Mouse (Mus musculus) midbrain, postnatal 0 days (tissue): Measurements from ENCODE around the gene Alg12. TPM values are rescaled to one million over a fixed set of nuclear protein-coding genes. Genes with fewer than 3 reads are reported as not detected.
"Not testable (repeated sequence)": the region's sequence is repeated elsewhere in the genome, so short reads cannot be mapped to it uniquely, and the experiment has no call there.

Experiments used
- ATAC-seq: fragments of 200-750 bp; cut with Nextera tagmentation; 2 replicates; pipeline ENCODE4 v1.8.0; 2017; ENCODE audit warnings: moderate number of reproducible peaks, mild to moderate bottlenecking, moderate TSS enrichment, moderate library complexity; ENCODE audit not compliant: low FRiP score
- DNase-seq: peaks from one replicate; pipeline ENCODE4 v3.0.0-alpha.2; 2015; ENCODE audit warnings: low spot score
- H3K27ac ChIP-seq: fragments of 300-500 bp; sonication (generic); 2 replicates; pipeline ENCODE4 v1.5.1; 2014; ENCODE audit warnings: low read depth, mild to moderate bottlenecking, low read length, mixed read lengths
- H3K27me3 ChIP-seq: fragments of 300-500 bp; sonication (generic); 2 replicates; pipeline ENCODE4 v1.6.1; 2014; ENCODE audit warnings: low read length, control low read depth, mixed read lengths; ENCODE audit not compliant: insufficient read depth
- H3K36me3 ChIP-seq: fragments of 300-500 bp; sonication (generic); 2 replicates; pipeline ENCODE4 v1.6.1; 2014; ENCODE audit warnings: low read length, control low read depth, mixed read lengths; ENCODE audit not compliant: insufficient read depth
- H3K4me1 ChIP-seq: fragments of 300-500 bp; sonication (generic); 2 replicates; pipeline ENCODE4 v1.6.1; 2014; ENCODE audit warnings: mild to moderate bottlenecking, control low read depth, antibody characterized with exemption, low read length, mixed read lengths; ENCODE audit not compliant: insufficient read depth
- H3K4me2 ChIP-seq: fragments of 300-500 bp; sonication (generic); 2 replicates; pipeline ENCODE4 v1.6.1; 2014; ENCODE audit warnings: low read depth, mild to moderate bottlenecking, low read length, mixed read lengths; ENCODE audit not compliant: poor library complexity, severe bottlenecking
- H3K4me3 ChIP-seq: fragments of 300-500 bp; sonication (generic); 2 replicates; pipeline ENCODE4 v1.5.1; 2014; ENCODE audit warnings: low read depth, mild to moderate bottlenecking, low read length, moderate library complexity
- H3K9ac ChIP-seq: fragments of 300-500 bp; sonication (generic); replicated peaks from 2 replicates; pipeline ENCODE4 v1.6.1; 2014; ENCODE audit warnings: mild to moderate bottlenecking, low read length, moderate library complexity, mixed read lengths; ENCODE audit not compliant: poor library complexity, severe bottlenecking
- H3K9me3 ChIP-seq: fragments of 300-500 bp; sonication (generic); 2 replicates; pipeline ENCODE4 v1.6.1; 2016; ENCODE audit warnings: low read length, control low read depth
- CTCF ChIP-seq: IDR thresholded peaks from 2 replicates; pipeline ENCODE4 v1.5.1; 2016; ENCODE audit warnings: antibody characterized with exemption, mild to moderate bottlenecking
- WGBS: fragments of 180-500 bp; shearing (Covaris S2); extraction: QIAGEN DNeasy Blood & Tissue Kit; methylation state at CpG from one replicate; pipeline ENCODE4 v1.1.7; 2014; 5-methylcytosine and 5-hydroxymethylcytosine counted together
- polyA plus RNA-seq: library from polyadenylated mRNA; unstranded; fragments of >200 nt; fragmentation: Nextera tagmentation; extraction: Ambion mirVana; gene quantifications from 2 replicates; pipeline ENCODE4 v1.2.1, GENCODE M21; 2015
- total RNA-seq: library from RNA; depleted of rRNA; stranded (reverse); fragments of >200 nt; gene quantifications from 2 replicates; pipeline ENCODE4 v1.2.3, GENCODE M21; 2014

Gene Alg12
- total and polyA plus RNA-seq, 2 experiments from 2014 or later = 5.5 to 9.3 TPM

DNA sequence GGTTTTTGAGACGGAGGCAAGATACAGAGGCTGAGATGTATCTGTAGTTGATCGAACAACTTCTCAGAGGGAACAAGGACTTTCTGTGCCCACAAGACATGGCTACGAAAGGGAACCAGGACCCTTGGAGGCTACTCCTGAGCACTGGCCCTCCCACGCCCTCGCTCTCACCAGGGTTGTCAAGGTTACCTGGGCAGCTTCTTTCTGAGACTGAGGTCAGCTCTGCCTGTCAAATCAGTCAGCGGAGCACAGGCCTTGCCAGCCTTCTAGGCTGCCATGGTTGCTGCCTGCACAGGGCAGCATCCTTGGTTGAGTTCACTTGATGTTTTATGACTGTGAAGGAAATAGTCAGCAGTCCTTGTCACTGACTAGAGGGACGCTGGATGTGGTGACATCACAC lies 3.4 kb upstream of the Alg12 start:
- DNase-seq (no peak), ATAC-seq (no peak)
- Histone ChIP-seq H3K36me3 (peaks cover 53% of the 10 kb centered on the region), H3K4me3 (no peak overlapping the region), H3K4me1 (peaks cover 9% of the 10 kb centered on the region; the same call in 1 of the 2 replicates), H3K27ac (no peak overlapping the region), H3K27me3 (no peaks in the 10 kb centered on the region), H3K4me2 (no peak overlapping the region), H3K9ac (no peak overlapping the region), H3K9me3 (no peaks in the 10 kb centered on the region)
- TF ChIP-seq CTCF = no peak
- WGBS = 94% methylated on average over 7 of the region's 7 CpGs

DNA sequence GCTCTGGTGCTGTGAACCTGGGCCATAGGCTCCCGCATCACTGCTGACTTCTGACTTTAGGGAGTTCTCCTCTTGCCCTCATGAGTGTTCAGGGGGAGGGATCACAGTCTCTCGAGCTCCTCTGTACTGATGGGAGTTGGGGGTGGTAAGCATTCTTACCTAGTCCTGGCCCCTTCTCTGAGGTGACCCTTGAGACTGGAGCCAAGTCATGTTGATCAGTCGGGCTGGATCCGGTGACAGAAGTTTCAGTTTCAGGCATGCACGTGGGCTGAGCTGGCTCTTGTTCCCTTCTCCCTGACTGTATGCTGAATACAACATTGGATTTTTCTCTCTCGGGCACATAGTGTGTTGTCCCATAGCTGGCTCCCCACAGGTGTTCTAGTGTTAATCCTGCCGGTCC lies 2.3 kb upstream of the Alg12 start:
- Histone ChIP-seq H3K36me3 (peaks cover 46% of the 10 kb centered on the region), H3K9me3 (no peaks in the 10 kb centered on the region), H3K27ac (no peak overlapping the region), H3K4me1 (peaks cover 9% of the 10 kb centered on the region; the same call in 1 of the 2 replicates), H3K9ac (no peak overlapping the region), H3K4me3 (no peak overlapping the region), H3K27me3 (no peaks in the 10 kb centered on the region), H3K4me2 (no peak overlapping the region)
- DNase-seq = no peak
- no peak for ATAC-seq
- no peak for TF ChIP-seq CTCF
- 88% methylated on average over 7 of the region's 7 CpGs for WGBS

DNA sequence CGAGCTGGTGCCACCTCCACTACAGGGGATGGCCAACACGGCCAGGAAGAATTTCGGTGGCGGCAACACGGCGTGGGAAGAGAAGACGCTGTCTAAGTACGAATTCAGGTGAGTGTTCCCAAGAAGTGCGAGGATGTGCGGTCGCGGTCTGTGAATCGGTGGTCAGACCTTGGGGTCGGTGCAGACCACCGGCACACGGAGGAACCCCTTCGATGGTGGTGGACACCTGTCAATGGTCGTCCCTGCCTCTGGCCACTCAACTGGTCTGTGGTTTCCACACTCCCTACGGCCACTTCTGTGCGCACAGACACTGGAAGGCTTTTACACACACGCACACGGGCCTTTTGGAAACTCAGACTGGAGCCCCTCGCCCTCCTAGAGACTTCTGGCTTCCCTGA lies 787 bp upstream of the Alg12 start:
- peak overlapping the region; percentile 70 for H3K27ac ChIP-seq
- WGBS = under 1% methylated on average over 23 of the region's 23 CpGs
- peak overlapping the region; percentile 76 for H3K4me2 ChIP-seq
- no peaks in the 10 kb centered on the region for H3K9me3 ChIP-seq
- H3K27me3 ChIP-seq = no peaks in the 10 kb centered on the region
- ATAC-seq (no peak), DNase-seq (no peak)
- H3K36me3 ChIP-seq = peaks cover 41% of the 10 kb centered on the region
- peaks cover 9% of the 10 kb centered on the region; the same call in 1 of the 2 replicates for H3K4me1 ChIP-seq
- H3K9ac ChIP-seq = peak overlapping the region; percentile 77
- H3K4me3 ChIP-seq = peak overlapping the region; percentile 86
- no peak for TF ChIP-seq CTCF

DNA sequence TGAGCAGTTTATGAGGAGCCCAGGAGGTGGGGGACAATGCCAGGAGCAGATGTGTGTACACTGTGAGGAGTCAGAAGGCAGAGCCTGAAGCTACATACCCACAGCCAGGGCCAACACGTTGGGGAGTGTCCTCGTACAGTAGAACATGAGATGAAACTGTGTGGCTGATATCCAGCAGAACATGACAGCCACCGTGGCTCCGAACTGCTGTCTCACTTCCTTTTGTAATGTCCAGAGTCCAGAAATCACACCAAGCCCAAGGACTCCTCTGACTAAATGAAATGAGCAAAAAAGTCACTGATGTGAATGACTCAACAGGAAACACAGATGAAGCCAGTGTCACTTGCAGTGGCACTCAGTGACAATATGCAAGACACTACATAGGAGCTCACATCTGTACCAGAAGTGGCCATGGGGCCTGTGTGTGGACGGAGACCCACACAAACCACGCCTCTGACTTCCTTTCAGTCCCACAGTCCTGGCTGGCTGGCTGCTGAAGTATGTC lies 3.9 kb downstream of the Alg12 start:
- 93% methylated on average over 6 of the region's 6 CpGs for WGBS

DNA sequence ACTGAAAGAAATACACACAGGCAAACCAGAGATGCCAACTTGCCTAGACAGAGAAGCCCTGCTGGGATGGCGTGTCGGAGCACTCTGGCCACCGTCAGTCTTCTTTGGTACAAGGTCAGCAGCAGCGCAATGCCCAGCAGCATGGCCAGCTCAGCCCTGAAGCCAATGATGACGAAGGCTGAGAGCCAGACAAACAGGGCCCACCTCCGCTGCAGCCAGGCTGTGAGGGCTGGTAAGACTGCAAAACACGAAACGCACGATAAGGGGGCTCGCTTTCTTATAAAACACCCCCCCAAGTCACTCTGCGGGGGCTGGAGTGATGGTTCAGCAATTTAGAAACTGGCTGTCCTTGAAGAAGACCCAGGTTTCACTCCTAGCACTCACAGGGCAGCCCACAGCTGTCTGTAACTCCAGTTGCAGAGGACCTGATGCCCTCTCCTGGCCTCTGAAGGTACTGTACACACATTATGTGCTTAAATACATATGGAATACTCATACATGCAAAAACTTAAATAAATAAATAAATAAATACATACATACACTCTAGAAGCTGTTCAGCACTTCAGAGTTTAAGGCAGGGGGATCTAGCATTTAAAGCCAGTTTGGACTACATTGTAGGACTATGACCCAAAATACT lies 4.6 kb downstream of the Alg12 start:
- H3K9ac ChIP-seq = no peak overlapping the region
- peak; percentile 54 for TF ChIP-seq CTCF
- no peak for ATAC-seq

More for the DNA sequence above, 3.9 kb downstream of the Alg12 start:
- H3K4me2 ChIP-seq = no peak overlapping the region
- no peaks in the 10 kb centered on the region for H3K27me3 ChIP-seq
- DNase-seq (no peak), ATAC-seq (no peak)
- H3K27ac ChIP-seq = no peak overlapping the region
- H3K9ac ChIP-seq = no peak overlapping the region
- peaks cover 2% of the 10 kb centered on the region; the same call in 1 of the 2 replicates for H3K4me1 ChIP-seq
- no peak for TF ChIP-seq CTCF
- H3K9me3 ChIP-seq = no peaks in the 10 kb centered on the region
- H3K36me3 ChIP-seq = peaks cover 27% of the 10 kb centered on the region
- H3K4me3 ChIP-seq = no peak overlapping the region

DNA sequence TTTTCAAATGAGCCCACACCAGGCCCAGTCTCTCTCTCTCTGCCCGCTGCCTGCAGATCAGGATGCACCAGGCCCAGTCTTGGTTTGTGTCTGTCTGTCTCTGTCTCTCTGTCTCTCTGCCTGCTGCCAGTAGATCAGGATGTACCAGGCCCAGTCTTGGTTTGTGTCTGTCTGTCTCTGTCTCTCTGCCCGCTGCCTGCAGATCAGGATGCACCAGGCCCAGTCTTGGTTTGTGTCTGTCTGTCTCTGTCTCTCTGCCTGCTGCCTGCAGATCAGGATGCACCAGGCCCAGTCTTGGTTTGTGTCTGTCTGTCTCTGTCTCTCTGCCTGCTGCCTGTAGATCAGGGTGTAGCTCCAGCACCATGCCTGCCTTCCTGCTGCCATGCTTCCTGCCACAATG lies 5.2 kb downstream of the Alg12 start:
- H3K4me1 ChIP-seq, H3K4me3 ChIP-seq, H3K27ac ChIP-seq, H3K4me2 ChIP-seq, ATAC-seq, H3K27me3 ChIP-seq, H3K9ac ChIP-seq, DNase-seq, H3K9me3 ChIP-seq: not testable (repeated sequence)
- H3K36me3 ChIP-seq = peaks cover 33% of the 10 kb centered on the region
- 95% methylated on average over 2 of the region's 2 CpGs for WGBS

More for the DNA sequence above, 4.6 kb downstream of the Alg12 start:
- H3K4me3 ChIP-seq = no peak overlapping the region
- DNase-seq = no peak
- H3K36me3 ChIP-seq = peaks cover 27% of the 10 kb centered on the region
- no peaks in the 10 kb centered on the region for H3K4me1 ChIP-seq
- 96% methylated on average over 11 of the region's 11 CpGs for WGBS
- H3K27me3 ChIP-seq = no peaks in the 10 kb centered on the region
- H3K4me2 ChIP-seq = no peak overlapping the region
- H3K27ac ChIP-seq = no peak overlapping the region
- H3K9me3 ChIP-seq = no peaks in the 10 kb centered on the region
